Mouse (Mus musculus): ENCODE results near the gene Shisa2. TPM values are rescaled to one million over a fixed set of nuclear protein-coding genes. Genes with fewer than 3 reads are reported as not detected.

Gene Shisa2
- polyA plus RNA-seq (2016; fragmentation: Nextera tagmentation; extraction: Ambion mirVana) = 31.8 and 32.7 TPM in 2 replicates

- WGBS = under 1% methylated on average over 64 of the region's 65 CpGs
- Histone ChIP-seq H3K4me3 (peak within 1 kb of the TSS; percentile 59), H3K4me2 (peak within 1 kb of the TSS; percentile 86), H3K9ac (peak within 1 kb of the TSS; percentile 83), H3K4me1 (replicated peaks) (peaks cover 12% of the 10 kb centered on the region), H3K27me3 (replicated peaks) (peaks cover 6% of the 10 kb centered on the region; the same call in 1 of the 2 replicates), H3K36me3 (peaks cover 11% of the 10 kb centered on the region), H3K27ac (ENCODE audit: poor library complexity, severe bottlenecking) (peak within 1 kb of the TSS; percentile 77), H3K9me3 (replicated peaks) (no peaks in the 10 kb centered on the region)
- ATAC-seq (ENCODE audit: insufficient number of reproducible peaks, low FRiP score) = peak; percentile 85
Observed at GRCm38 (mm10) chr14:59625158-59625805, at the start of gene Shisa2. Shisa2 (plus strand) TSS chr14:59625308.

GRCm38 (mm10) chr14:59576385-59576784 is 48.7 kb upstream of the Shisa2 start:
- no peak for ATAC-seq (ENCODE audit: insufficient number of reproducible peaks, low FRiP score)
- H3K9me3 ChIP-seq (replicated peaks) = no peaks in the 10 kb centered on the region
- no peak overlapping the region for H3K4me3 ChIP-seq
- 83% methylated on average over 5 of the region's 5 CpGs for WGBS
- no peaks in the 10 kb centered on the region for H3K27me3 ChIP-seq (replicated peaks)
- H3K9ac ChIP-seq = no peak overlapping the region
- H3K4me1 ChIP-seq (replicated peaks) = peaks cover 7% of the 10 kb centered on the region
- peaks cover 48% of the 10 kb centered on the region for H3K36me3 ChIP-seq
- H3K27ac ChIP-seq (ENCODE audit: poor library complexity, severe bottlenecking) = no peak overlapping the region
- H3K4me2 ChIP-seq = no peak overlapping the region

GRCm38 (mm10) chr14:59590614-59591013 is 34.5 kb upstream of the Shisa2 start:
- Histone ChIP-seq H3K4me2 (no peak overlapping the region), H3K9ac (no peak overlapping the region), H3K9me3 (replicated peaks) (no peaks in the 10 kb centered on the region), H3K27ac (ENCODE audit: poor library complexity, severe bottlenecking) (no peak overlapping the region), H3K4me3 (no peak overlapping the region), H3K27me3 (replicated peaks) (no peaks in the 10 kb centered on the region), H3K36me3 (peaks cover 60% of the 10 kb centered on the region), H3K4me1 (replicated peaks) (no peaks in the 10 kb centered on the region)
- no peak for ATAC-seq (ENCODE audit: insufficient number of reproducible peaks, low FRiP score)
- 75% methylated on average over 1 of the region's 1 CpGs for WGBS

GRCm38 (mm10) chr14:59591901-59592300 is 33.2 kb upstream of the Shisa2 start:
- ATAC-seq (ENCODE audit: insufficient number of reproducible peaks, low FRiP score) = no peak
- peaks cover 47% of the 10 kb centered on the region for H3K36me3 ChIP-seq
- H3K4me1 ChIP-seq (replicated peaks) = peaks cover 4% of the 10 kb centered on the region
- H3K27me3 ChIP-seq (replicated peaks) = no peaks in the 10 kb centered on the region
- H3K4me3 ChIP-seq = no peak overlapping the region
- no peak overlapping the region for H3K4me2 ChIP-seq
- no peak overlapping the region for H3K9ac ChIP-seq
- H3K9me3 ChIP-seq (replicated peaks) = no peaks in the 10 kb centered on the region
- H3K27ac ChIP-seq (ENCODE audit: poor library complexity, severe bottlenecking) = no peak overlapping the region
- 85% methylated on average over 8 of the region's 8 CpGs for WGBS

GRCm38 (mm10) chr14:59592593-59592992 is 32.5 kb upstream of the Shisa2 start:
- ATAC-seq (ENCODE audit: insufficient number of reproducible peaks, low FRiP score) = no peak
- Histone ChIP-seq H3K9ac (no peak overlapping the region), H3K4me3 (no peak overlapping the region), H3K27ac (ENCODE audit: poor library complexity, severe bottlenecking) (no peak overlapping the region), H3K4me2 (no peak overlapping the region), H3K9me3 (replicated peaks) (no peaks in the 10 kb centered on the region), H3K27me3 (replicated peaks) (no peaks in the 10 kb centered on the region), H3K36me3 (peaks cover 47% of the 10 kb centered on the region), H3K4me1 (replicated peaks) (peaks cover 7% of the 10 kb centered on the region)
- 94% methylated on average over 3 of the region's 3 CpGs for WGBS

- Histone ChIP-seq H3K9me3 (replicated peaks) (no peaks in the 10 kb centered on the region), H3K4me1 (replicated peaks) (peaks cover 7% of the 10 kb centered on the region), H3K27ac (ENCODE audit: poor library complexity, severe bottlenecking) (no peak overlapping the region), H3K27me3 (replicated peaks) (no peaks in the 10 kb centered on the region), H3K36me3 (peaks cover 27% of the 10 kb centered on the region), H3K4me2 (no peak overlapping the region), H3K4me3 (no peak overlapping the region), H3K9ac (no peak overlapping the region)
- no peak for ATAC-seq (ENCODE audit: insufficient number of reproducible peaks, low FRiP score)
- WGBS = 92% methylated on average over 3 of the region's 3 CpGs
Observed at GRCm38 (mm10) chr14:59594988-59595387, 30.1 kb upstream of the Shisa2 start.

GRCm38 (mm10) chr14:59597398-59598259 is 27.5 kb upstream of the Shisa2 start, which contains the start of gene Cdadc1:
Cdadc1 (minus strand) TSS chr14:59597959.
- peak; percentile 94 for ATAC-seq (ENCODE audit: insufficient number of reproducible peaks, low FRiP score)
- WGBS = under 1% methylated on average over 48 of the region's 48 CpGs

GRCm38 (mm10) chr14:59598260-59598627 is 26.9 kb upstream of the Shisa2 start:
- Histone ChIP-seq H3K9me3 (replicated peaks) (no peaks in the 10 kb centered on the region), H3K4me3 (peak overlapping the region; percentile 71), H3K36me3 (peaks cover 11% of the 10 kb centered on the region), H3K27ac (ENCODE audit: poor library complexity, severe bottlenecking) (peak overlapping the region; percentile 63; the same call in 1 of the 2 replicates), H3K4me1 (replicated peaks) (peaks cover 7% of the 10 kb centered on the region), H3K27me3 (replicated peaks) (no peaks in the 10 kb centered on the region; the same call in 1 of the 2 replicates), H3K9ac (peak overlapping the region; percentile 80), H3K4me2 (peak overlapping the region; percentile 87)
- peak; percentile 6; the same call in 1 of the 2 replicates for ATAC-seq (ENCODE audit: insufficient number of reproducible peaks, low FRiP score)
- WGBS = 3% methylated on average over 8 of the region's 8 CpGs

More at GRCm38 (mm10) chr14:59597398-59598259, 27.5 kb upstream of the Shisa2 start, which contains the start of gene Cdadc1:
- Histone ChIP-seq H3K4me1 (replicated peaks) (peaks cover 7% of the 10 kb centered on the region), H3K36me3 (peaks cover 15% of the 10 kb centered on the region), H3K9me3 (replicated peaks) (no peaks in the 10 kb centered on the region), H3K27ac (ENCODE audit: poor library complexity, severe bottlenecking) (peak within 1 kb of the TSS; percentile 63), H3K9ac (peak within 1 kb of the TSS; percentile 80), H3K27me3 (replicated peaks) (no peaks in the 10 kb centered on the region), H3K4me3 (peak within 1 kb of the TSS; percentile 71), H3K4me2 (peak within 1 kb of the TSS; percentile 87)

- no peak overlapping the region for H3K4me3 ChIP-seq
- no peaks in the 10 kb centered on the region for H3K9me3 ChIP-seq (replicated peaks)
- no peak overlapping the region for H3K9ac ChIP-seq
- WGBS = 60% methylated on average over 5 of the region's 5 CpGs
- no peak overlapping the region for H3K4me2 ChIP-seq
- no peaks in the 10 kb centered on the region; the same call in 1 of the 2 replicates for H3K27me3 ChIP-seq (replicated peaks)
- no peaks in the 10 kb centered on the region for H3K4me1 ChIP-seq (replicated peaks)
- no peak for ATAC-seq (ENCODE audit: insufficient number of reproducible peaks, low FRiP score)
- H3K27ac ChIP-seq (ENCODE audit: poor library complexity, severe bottlenecking) = no peak overlapping the region
- H3K36me3 ChIP-seq = no peaks in the 10 kb centered on the region
Observed at GRCm38 (mm10) chr14:59604002-59604645, 21.0 kb upstream of the Shisa2 start.

- no peak overlapping the region for H3K9ac ChIP-seq
- H3K4me3 ChIP-seq = no peak overlapping the region
- no peak for ATAC-seq (ENCODE audit: insufficient number of reproducible peaks, low FRiP score)
- H3K36me3 ChIP-seq = no peaks in the 10 kb centered on the region
- 14% methylated on average over 5 of the region's 5 CpGs for WGBS
- H3K4me2 ChIP-seq = no peak overlapping the region
- H3K4me1 ChIP-seq (replicated peaks) = no peaks in the 10 kb centered on the region
- no peaks in the 10 kb centered on the region for H3K9me3 ChIP-seq (replicated peaks)
- H3K27me3 ChIP-seq (replicated peaks) = no peaks in the 10 kb centered on the region; the same call in 1 of the 2 replicates
- H3K27ac ChIP-seq (ENCODE audit: poor library complexity, severe bottlenecking) = no peak overlapping the region
Observed at GRCm38 (mm10) chr14:59605671-59606353, 19.3 kb upstream of the Shisa2 start.

Measured in heart, embryonic 12.5 days (tissue).